Mouse (Mus musculus) forebrain, embryonic 16.5 days (tissue): ENCODE results near the gene Nefh. TPM values are rescaled to one million over a fixed set of nuclear protein-coding genes. Genes with fewer than 3 reads are reported as not detected.

Experiments
- ATAC-seq: fragments of 200-750 bp; cut with Nextera tagmentation; 2 replicates; pipeline ENCODE4 v1.8.0; 2017; ENCODE audit warnings: mild to moderate bottlenecking, moderate library complexity
- H3K27ac ChIP-seq: fragments of 300-500 bp; sonication (generic); 2 replicates; pipeline ENCODE4 v1.5.1; 2014; ENCODE audit warnings: low read length, control low read depth
- H3K27me3 ChIP-seq: fragments of 300-500 bp; sonication (generic); replicated peaks from 2 replicates; pipeline ENCODE4 v1.6.1; 2014; ENCODE audit warnings: low read length; ENCODE audit not compliant: control insufficient read depth, insufficient read depth
- H3K36me3 ChIP-seq: fragments of 300-500 bp; sonication (generic); 2 replicates; pipeline ENCODE4 v1.6.1; 2014; ENCODE audit not compliant: control insufficient read depth, insufficient read depth
- H3K4me1 ChIP-seq: fragments of 300-500 bp; sonication (generic); replicated peaks from 2 replicates; pipeline ENCODE4 v1.6.1; 2014; ENCODE audit warnings: low read length; ENCODE audit not compliant: control insufficient read depth, insufficient read depth
- H3K4me2 ChIP-seq: fragments of 300-500 bp; sonication (generic); 2 replicates; pipeline ENCODE4 v1.6.1; 2014; ENCODE audit warnings: mild to moderate bottlenecking, low read length, control low read depth
- H3K4me3 ChIP-seq: fragments of 300-500 bp; sonication (generic); replicated peaks from 2 replicates; pipeline ENCODE4 v1.5.1; 2014; ENCODE audit warnings: mild to moderate bottlenecking, low read length, control low read depth
- H3K9ac ChIP-seq: fragments of 300-500 bp; sonication (generic); replicated peaks from 2 replicates; pipeline ENCODE4 v1.6.1; 2014; ENCODE audit warnings: low read depth, low read length, control low read depth
- H3K9me3 ChIP-seq: fragments of 300-500 bp; sonication (generic); 2 replicates; pipeline ENCODE4 v1.6.1; 2016; ENCODE audit warnings: low read length; ENCODE audit not compliant: control insufficient read depth
- WGBS: fragments of 180-500 bp; shearing (Covaris S2); extraction: QIAGEN DNeasy Blood & Tissue Kit; methylation state at CpG from one replicate; pipeline ENCODE4 v1.1.7; 2014; 5-methylcytosine and 5-hydroxymethylcytosine counted together
- polyA plus RNA-seq: library from polyadenylated mRNA; unstranded; fragments of >200 nt; fragmentation: Nextera tagmentation; extraction: Ambion mirVana; gene quantifications from 2 replicates; pipeline ENCODE4 v1.2.1, GENCODE M21; 2015

The Nefh gene
- polyA plus RNA-seq, 1 experiment from 2014 or later = 1.1 TPM

- Histone ChIP-seq H3K4me1 (peaks cover 15% of the 10 kb centered on the region), H3K9me3 (no peaks in the 10 kb centered on the region)
Measured at GRCm38 (mm10) chr11:4983538-4983937, 35.7 kb upstream of the Nefh start.

GRCm38 (mm10) chr11:4983010-4983409 is 35.1 kb upstream of the Nefh start:
- Histone ChIP-seq H3K27ac (no peak overlapping the region), H3K9ac (no peak overlapping the region), H3K4me2 (no peak overlapping the region), H3K4me1 (peaks cover 15% of the 10 kb centered on the region), H3K27me3 (no peaks in the 10 kb centered on the region), H3K36me3 (no peaks in the 10 kb centered on the region), H3K4me3 (no peak overlapping the region), H3K9me3 (no peaks in the 10 kb centered on the region)
- ATAC-seq = no peak
- WGBS = 57% methylated on average over 3 of the region's 3 CpGs

More at GRCm38 (mm10) chr11:4983538-4983937, 35.7 kb upstream of the Nefh start:
- Histone ChIP-seq H3K4me2 (no peak overlapping the region), H3K9ac (no peak overlapping the region), H3K4me3 (no peak overlapping the region), H3K27ac (no peak overlapping the region), H3K36me3 (no peaks in the 10 kb centered on the region), H3K27me3 (no peaks in the 10 kb centered on the region)
- no peak for ATAC-seq
- WGBS = 67% methylated on average over 2 of the region's 2 CpGs

- 6% methylated on average over 14 of the region's 14 CpGs for whole genome bisulfite sequencing
- Histone ChIP-seq H3K4me1 (no peaks in the 10 kb centered on the region), H3K4me2 (no peak overlapping the region), H3K27me3 (no peaks in the 10 kb centered on the region; the same call in 1 of the 2 replicates), H3K9me3 (no peaks in the 10 kb centered on the region), H3K4me3 (no peak overlapping the region), H3K36me3 (no peaks in the 10 kb centered on the region), H3K9ac (no peak overlapping the region), H3K27ac (no peak overlapping the region)
- no peak for ATAC-seq
Measured at GRCm38 (mm10) chr11:4975623-4976022, 27.8 kb upstream of the Nefh start.

- H3K9ac ChIP-seq = no peak overlapping the region
- H3K36me3 ChIP-seq = no peaks in the 10 kb centered on the region
- H3K27me3 ChIP-seq = no peaks in the 10 kb centered on the region; the same call in 1 of the 2 replicates
- no peaks in the 10 kb centered on the region for H3K9me3 ChIP-seq
- H3K4me3 ChIP-seq = no peak overlapping the region
- WGBS = 79% methylated on average over 11 of the region's 11 CpGs
- H3K4me1 ChIP-seq = no peaks in the 10 kb centered on the region
- H3K4me2 ChIP-seq = no peak overlapping the region
- no peak overlapping the region for H3K27ac ChIP-seq
- no peak for ATAC-seq
Measured at GRCm38 (mm10) chr11:4974376-4975122, 26.7 kb upstream of the Nefh start.

- Histone ChIP-seq H3K4me1 (no peaks in the 10 kb centered on the region), H3K27ac (no peak overlapping the region), H3K4me3 (no peak overlapping the region), H3K4me2 (no peak overlapping the region), H3K36me3 (no peaks in the 10 kb centered on the region), H3K9ac (no peak overlapping the region), H3K9me3 (no peaks in the 10 kb centered on the region), H3K27me3 (no peaks in the 10 kb centered on the region; the same call in 1 of the 2 replicates)
- 95% methylated on average over 2 of the region's 2 CpGs for WGBS
- ATAC-seq = no peak
Measured at GRCm38 (mm10) chr11:4973871-4974256, 26.0 kb upstream of the Nefh start.

GRCm38 (mm10) chr11:4972967-4973870 is 25.4 kb upstream of the Nefh start:
- H3K27me3 ChIP-seq = no peaks in the 10 kb centered on the region; the same call in 1 of the 2 replicates
- no peaks in the 10 kb centered on the region for H3K4me1 ChIP-seq
- no peak overlapping the region for H3K4me3 ChIP-seq
- WGBS = 58% methylated on average over 13 of the region's 13 CpGs
- ATAC-seq = peak; percentile 67
- no peak overlapping the region for H3K9ac ChIP-seq
- H3K9me3 ChIP-seq = no peaks in the 10 kb centered on the region
- H3K36me3 ChIP-seq = no peaks in the 10 kb centered on the region
- no peak overlapping the region for H3K27ac ChIP-seq
- H3K4me2 ChIP-seq = no peak overlapping the region

- WGBS = 72% methylated on average over 10 of the region's 10 CpGs
- Histone ChIP-seq H3K9ac (0 out of 2 replicates have a peak overlapping the region, but pooled peaks have one; percentile 8), H3K4me2 (no peak overlapping the region), H3K36me3 (no peaks in the 10 kb centered on the region), H3K4me3 (no peak overlapping the region), H3K9me3 (no peaks in the 10 kb centered on the region), H3K27ac (no peak overlapping the region), H3K27me3 (no peaks in the 10 kb centered on the region), H3K4me1 (no peaks in the 10 kb centered on the region)
- no peak for ATAC-seq
Measured at GRCm38 (mm10) chr11:4968376-4968775, 20.5 kb upstream of the Nefh start.

- Histone ChIP-seq H3K4me3 (no peak overlapping the region), H3K36me3 (no peaks in the 10 kb centered on the region), H3K27ac (no peak overlapping the region), H3K27me3 (no peaks in the 10 kb centered on the region), H3K9ac (no peak overlapping the region), H3K4me1 (no peaks in the 10 kb centered on the region), H3K9me3 (no peaks in the 10 kb centered on the region), H3K4me2 (no peak overlapping the region)
- no peak for ATAC-seq
- 67% methylated on average over 2 of the region's 2 CpGs for WGBS
Measured at GRCm38 (mm10) chr11:4967549-4967948, 19.7 kb upstream of the Nefh start.

GRCm38 (mm10) chr11:4966888-4967287 is 19.0 kb upstream of the Nefh start:
- WGBS = 64% methylated on average over 5 of the region's 5 CpGs
- no peaks in the 10 kb centered on the region for H3K36me3 ChIP-seq
- no peaks in the 10 kb centered on the region for H3K4me1 ChIP-seq
- no peak for ATAC-seq
- no peak overlapping the region for H3K4me3 ChIP-seq
- H3K4me2 ChIP-seq = no peak overlapping the region
- H3K9ac ChIP-seq = no peak overlapping the region
- no peak overlapping the region for H3K27ac ChIP-seq
- H3K27me3 ChIP-seq = no peaks in the 10 kb centered on the region
- no peaks in the 10 kb centered on the region for H3K9me3 ChIP-seq
